Mouse (Mus musculus) myocyte (in vitro differentiated cells): ENCODE data around the gene 2210010C04Rik.
"Not testable (repeated sequence)": the region's sequence is repeated elsewhere in the genome, so short reads cannot be mapped to it uniquely, and the experiment has no call there.

Source experiments
- CEBPB ChIP-seq: IDR thresholded peaks from 2 replicates; pipeline ENCODE4 v1.6.1; 2011; ENCODE audit warnings: mild to moderate bottlenecking, moderate library complexity; ENCODE audit not compliant: poor library complexity, insufficient read depth, severe bottlenecking
- E2F4 ChIP-seq: IDR thresholded peaks from one replicate; pipeline ENCODE4 v1.6.1; 2011; ENCODE audit warnings: mild to moderate bottlenecking, control low read depth, moderate library complexity; ENCODE audit not compliant: insufficient read depth
- MAX ChIP-seq: IDR thresholded peaks from one replicate; pipeline ENCODE4 v1.6.1; 2011; ENCODE audit warnings: low read depth, mild to moderate bottlenecking, control low read depth
- POLR2A ChIP-seq: IDR thresholded peaks from one replicate; pipeline ENCODE4 v1.6.1; 2011; ENCODE audit warnings: low read depth, mild to moderate bottlenecking, control low read depth, moderate library complexity; ENCODE audit not compliant: insufficient read length
- TCF12 ChIP-seq: IDR thresholded peaks from one replicate; pipeline ENCODE4 v1.6.1; 2011; ENCODE audit warnings: mild to moderate bottlenecking, control low read depth; ENCODE audit not compliant: poor library complexity, insufficient read depth, severe bottlenecking
- USF1 ChIP-seq: IDR thresholded peaks from one replicate; pipeline ENCODE4 v1.6.1; 2011; ENCODE audit warnings: low read depth, mild to moderate bottlenecking, control low read depth, moderate library complexity

DNA sequence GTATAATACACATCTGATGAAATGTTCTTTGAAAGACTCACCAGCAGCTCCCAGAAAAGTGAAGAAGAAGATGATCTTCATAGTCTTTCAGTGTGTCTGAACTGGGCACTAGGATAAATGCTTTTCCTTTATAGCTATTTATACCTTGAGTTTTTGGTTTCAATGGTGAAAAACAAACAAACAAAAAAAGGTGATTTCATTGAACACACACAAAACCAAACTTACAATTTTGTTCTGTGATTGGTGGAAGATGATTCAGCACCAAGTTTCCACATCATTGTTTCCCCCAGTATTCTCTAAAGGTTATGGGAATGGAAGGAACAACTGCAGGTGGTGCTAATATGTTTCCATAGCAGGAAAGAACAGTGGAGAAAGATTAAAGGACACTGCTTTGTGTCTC lies 35.9 kb downstream of the 2210010C04Rik start, which contains the start of gene Gm2663:
- TF ChIP-seq USF1, MAX, POLR2A, TCF12, CEBPB, E2F4: not testable (repeated sequence)
